Mouse (Mus musculus) induced T-regulatory cell, adult 2 months (primary cell): Measurements from ENCODE around the gene Zfp981.
"Not testable (repeated sequence)": the region's sequence is repeated elsewhere in the genome, so short reads cannot be mapped to it uniquely, and the experiment has no call there.

Experiments
- DNase-seq: peaks from one replicate; pipeline ENCODE4 v3.0.0-alpha.2; 2012; ENCODE audit warnings: low read depth

Gene Zfp981

DNA sequence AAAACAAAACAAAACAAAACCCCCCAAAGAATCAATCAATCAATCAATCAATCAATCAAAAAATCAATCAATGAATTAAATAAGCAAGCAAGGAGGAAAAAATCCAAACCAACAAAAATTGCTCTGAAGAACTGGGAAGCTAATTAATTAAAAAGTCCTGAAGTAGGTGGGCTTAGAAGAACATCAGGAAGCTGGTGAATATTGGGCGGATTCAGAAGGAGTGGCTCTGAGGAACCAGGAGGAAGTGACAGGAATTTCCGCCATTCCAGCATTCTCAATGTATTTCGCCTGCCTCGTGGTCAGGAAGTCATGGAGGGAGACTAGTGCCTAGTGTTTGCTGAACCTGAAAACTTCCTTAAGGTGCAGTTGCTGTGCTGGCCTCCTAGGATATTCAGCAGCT, at the start of gene Zfp981:
Zfp981 (plus strand) TSS at position 301 of the 400 bp plus-strand sequence.
- not testable (repeated sequence) for DNase-seq

- not testable (repeated sequence) for DNase-seq
Measured at GRCm38 (mm10) chr4:146452576-146452975, 49.3 kb upstream of the Zfp981 start.

- DNase-seq = not testable (repeated sequence)
Measured at GRCm38 (mm10) chr4:146454170-146454569, 47.7 kb upstream of the Zfp981 start.

DNA sequence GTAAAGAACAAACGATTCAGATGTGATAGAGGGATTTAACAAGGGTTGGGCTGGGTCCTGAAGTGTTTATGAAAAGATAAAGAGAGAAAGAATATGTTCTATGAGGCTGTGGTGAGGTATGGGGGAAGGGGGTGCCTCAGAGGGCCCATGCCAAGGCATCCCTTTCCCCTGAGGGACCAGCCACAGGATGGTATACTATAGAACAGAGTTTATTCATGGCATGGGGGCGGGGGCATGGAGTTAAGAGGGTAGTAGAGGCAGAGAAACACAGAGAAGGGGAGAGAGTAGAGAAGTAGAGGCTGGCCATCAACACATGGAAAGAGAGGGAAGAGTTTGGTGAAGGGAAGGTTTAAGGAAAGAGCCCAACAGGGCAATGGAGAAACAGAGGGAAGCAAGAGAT, 46.9 kb upstream of the Zfp981 start:
- no peak for DNase-seq

DNA sequence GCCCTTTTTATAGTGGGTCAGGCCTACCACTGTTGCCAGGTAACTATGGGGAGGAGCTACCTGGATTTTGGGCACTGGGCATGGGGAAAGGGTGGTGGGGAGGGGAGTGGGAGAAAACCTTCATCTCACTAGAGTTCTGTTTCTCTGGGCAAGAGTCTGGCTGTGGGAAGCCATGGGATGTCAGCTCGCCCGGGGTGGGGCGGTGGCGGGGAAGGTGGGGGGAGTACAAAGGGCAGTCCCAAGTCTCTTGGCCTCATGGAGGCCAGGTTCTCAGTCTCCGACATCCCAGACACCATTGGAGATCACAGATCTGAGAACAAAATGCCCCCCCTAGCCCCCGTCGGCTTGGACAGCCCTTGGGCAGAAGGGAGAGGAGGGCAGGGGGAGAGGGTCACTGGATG, 46.5 kb upstream of the Zfp981 start:
- no peak for DNase-seq

- DNase-seq = peak; percentile 7
Measured at GRCm38 (mm10) chr4:146456061-146456726, 45.6 kb upstream of the Zfp981 start.

GRCm38 (mm10) chr4:146457126-146457525, 44.7 kb upstream of the Zfp981 start:
- DNase-seq = peak; percentile 2

- DNase-seq = no peak
Measured at GRCm38 (mm10) chr4:146457720-146458119, 44.1 kb upstream of the Zfp981 start.

DNA sequence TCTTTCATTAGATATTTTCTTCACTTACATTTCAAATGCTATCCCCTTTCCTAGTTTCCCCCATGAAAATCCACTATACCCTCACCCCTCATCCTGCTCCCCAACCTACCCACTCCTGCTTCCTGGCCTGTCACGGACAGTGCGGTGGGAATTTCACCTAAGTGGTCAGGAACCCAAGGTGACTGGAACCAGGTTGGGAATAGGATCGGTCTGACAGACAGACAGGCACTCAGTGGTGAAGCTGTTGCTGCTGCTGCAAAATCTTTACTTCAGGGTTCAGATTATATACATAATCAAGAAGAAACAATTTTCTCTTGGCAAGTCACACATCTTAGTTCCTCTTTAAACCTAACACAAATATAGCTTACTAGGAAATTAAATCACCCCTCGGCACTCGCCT, 42.0 kb upstream of the Zfp981 start:
- not testable (repeated sequence) for DNase-seq

DNA sequence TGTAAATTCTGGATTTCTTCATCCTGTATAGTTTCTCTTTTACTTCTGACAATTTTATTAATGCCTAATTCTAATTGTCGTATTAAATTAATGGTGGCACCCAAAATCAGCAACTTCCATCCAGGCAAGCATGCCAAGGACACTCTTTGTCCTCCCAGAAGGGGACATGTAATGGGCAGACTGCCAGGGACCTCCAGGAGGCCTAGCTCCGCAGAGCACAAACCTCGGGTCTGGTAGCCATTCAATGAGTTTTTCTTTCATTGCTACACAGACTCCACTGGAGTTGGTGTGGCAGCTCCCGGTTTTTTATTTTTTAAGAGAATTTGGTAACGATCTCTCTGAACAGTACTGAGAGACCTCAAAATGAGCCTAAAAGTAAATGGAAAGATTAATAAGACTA, 41.1 kb upstream of the Zfp981 start:
- DNase-seq = not testable (repeated sequence)

DNA sequence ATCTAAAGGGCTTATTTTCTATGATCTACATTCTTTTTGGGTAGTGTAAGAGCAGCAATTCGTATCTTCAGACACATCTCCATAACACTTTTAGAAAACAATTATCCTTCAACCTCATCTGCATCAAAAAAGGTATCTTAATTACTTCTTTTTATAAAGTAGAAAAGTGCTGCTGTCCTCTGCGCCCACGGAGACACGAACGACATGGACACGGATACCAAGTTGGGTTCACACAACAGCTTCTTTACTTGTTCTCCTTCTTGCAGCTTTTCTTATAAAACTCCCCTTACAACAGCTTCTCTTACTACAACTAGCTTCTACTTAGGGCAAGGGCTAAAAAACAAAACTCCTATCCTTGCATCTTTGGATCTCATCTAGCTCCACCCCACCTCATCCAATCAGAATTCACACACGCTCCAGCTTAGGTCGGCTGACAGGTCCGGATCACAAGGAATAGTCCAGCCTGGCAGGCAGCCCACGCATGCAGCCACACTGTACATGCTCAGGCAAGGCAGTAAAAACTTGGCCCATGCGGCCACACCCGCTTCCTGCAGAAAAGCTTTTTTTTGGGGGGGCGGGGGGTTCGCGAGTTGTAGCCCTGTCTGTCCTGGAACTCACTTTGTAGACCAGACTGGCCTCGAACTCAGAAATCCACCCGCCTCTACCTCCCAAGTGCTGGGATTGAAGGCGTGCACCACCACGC, 38.0 kb upstream of the Zfp981 start:
- DNase-seq = not testable (repeated sequence)

DNA sequence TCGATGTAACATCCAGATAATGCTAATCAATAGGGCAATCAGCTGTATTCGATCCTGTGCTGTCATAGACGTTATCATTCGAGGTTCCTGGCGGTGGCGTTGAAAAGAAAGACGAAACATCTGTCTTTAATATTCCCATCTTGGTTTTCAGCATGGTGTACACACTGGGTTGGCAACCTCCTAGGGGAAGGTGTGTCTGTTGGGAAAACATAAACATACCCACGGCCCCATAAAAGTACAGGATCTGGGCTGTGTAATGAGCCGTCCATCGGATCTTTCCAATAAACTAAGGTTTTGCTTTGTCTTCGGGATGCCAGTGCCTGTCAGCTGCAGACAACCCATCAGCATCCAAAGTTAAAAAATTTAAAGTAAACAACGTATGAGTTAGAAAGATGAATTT, 31.8 kb upstream of the Zfp981 start:
- DNase-seq = not testable (repeated sequence)

DNA sequence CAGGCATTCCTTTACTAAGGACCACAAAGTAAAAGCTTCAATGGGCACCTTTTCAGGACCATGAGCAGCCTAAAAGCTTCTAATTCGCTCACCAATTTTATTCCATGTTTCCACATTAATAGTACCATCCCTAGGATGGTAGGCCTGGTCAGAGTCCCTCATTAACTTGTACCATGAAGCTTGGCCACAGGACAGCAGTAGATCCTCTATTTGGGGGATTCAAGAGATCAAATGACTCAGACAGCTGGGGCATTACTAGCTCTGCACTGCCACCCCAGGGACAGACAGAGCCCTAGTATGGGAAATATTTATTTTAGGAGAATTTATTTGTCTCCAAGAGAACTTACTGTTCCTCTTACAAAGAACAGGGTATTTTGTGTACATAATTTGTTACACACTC, 27.6 kb upstream of the Zfp981 start:
- not testable (repeated sequence) for DNase-seq

DNA sequence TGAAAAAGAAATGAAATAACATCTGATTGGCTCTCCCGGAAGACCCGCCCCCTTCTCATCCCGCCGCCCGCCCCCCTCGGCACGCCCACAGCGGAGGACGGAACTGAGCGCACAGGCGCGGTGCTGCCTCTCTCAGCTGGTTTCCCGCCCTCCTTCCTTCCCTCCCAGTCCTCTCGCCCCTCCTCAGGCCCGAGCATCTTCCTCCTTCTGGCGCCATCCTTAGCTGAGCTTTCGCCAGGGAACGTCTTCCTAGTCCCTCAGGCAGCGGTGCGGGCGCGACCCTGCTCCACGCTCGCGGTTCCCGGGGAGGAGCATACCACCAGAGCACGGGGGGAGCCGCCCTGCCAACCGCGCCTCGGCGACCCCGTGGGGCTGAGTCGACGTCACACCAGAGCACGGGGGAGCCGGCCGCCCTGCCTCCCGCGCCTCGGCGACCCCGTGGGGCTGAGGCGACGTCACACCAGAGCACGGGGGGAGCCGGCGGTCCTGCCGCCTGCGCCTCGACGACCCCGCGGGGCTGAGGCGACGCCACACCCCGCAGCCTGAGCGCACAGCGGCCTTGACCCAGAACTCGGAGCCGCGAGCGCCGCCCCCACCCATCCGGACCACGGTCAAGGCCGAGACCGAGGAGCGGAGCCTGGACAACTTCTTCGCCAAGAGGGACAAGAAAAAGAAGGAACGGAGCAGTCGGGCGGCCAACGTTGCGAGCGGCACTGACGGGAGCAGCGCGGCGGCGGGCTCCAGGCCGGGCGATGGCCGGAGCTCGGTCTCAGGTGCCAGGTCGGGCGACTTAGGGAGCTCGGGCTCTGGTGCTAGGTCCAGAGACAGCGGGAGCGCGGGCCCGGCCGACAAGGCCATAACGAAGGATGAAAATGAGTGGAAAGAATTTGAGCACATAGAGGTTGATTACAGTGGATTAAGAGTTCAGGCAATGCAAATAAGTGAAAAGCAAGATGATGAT, 26.8 kb upstream of the Zfp981 start:
- not testable (repeated sequence) for DNase-seq

DNA sequence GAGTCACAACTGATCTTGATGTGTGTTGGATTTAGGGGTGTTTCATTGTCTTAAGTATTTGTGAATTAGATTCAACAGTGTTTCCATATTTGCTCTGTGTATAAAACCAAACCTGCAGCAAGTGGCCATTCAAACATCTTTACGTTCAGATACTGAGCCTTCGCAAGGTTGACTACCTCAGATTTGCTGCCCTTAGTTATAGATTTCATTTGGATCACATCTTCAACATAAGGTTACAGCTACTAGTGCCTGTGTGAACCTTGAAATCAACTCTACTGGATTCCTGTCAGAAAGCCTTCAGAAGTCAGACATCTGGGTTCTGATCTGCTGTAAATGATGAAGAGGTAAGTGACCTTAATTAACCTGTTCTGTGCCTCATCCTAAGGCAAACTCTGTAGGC, 25.6 kb upstream of the Zfp981 start:
- DNase-seq = not testable (repeated sequence)

DNA sequence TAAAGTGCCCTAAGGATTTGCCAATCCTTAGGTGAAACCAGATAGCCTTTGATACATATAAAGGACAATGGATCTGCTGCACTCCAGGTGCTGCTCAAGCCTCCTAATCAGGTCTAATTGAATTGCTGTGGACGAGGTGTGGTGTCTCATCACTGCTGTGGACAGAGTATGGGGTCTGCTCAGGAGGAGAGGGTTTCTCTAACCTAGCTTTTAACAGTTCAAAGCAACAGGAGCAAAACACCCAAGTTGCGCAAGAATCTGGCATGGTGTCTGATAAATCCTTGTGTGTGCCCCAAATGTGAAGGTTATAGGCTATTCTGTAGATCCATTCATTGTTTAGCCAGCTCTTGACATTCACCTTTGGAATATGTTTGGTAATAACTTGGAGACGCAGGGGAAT, 24.9 kb upstream of the Zfp981 start:
- not testable (repeated sequence) for DNase-seq

- DNase-seq = not testable (repeated sequence)
Measured at GRCm38 (mm10) chr4:146480376-146481096, 21.3 kb upstream of the Zfp981 start.

DNA sequence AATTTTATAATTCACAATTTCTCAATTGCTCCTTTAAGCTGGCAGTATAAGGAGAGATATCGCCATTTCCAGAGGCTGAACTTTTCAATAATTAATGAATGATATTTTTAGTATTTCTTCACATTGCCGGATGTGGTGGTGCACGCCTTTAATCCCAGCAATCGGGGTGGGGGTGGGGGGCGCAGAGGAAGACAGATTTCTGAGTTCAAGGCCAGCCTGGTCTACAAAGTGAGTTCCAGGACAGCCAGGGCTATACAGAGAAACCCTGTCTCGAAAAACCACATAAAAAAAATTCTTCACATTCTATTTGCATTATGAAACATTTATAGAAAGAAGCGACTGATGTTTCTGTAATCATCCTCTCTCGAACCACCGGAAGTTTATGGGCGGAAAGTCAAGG, 19.3 kb upstream of the Zfp981 start:
- DNase-seq = not testable (repeated sequence)

GRCm38 (mm10) chr4:146483571-146484280, 18.1 kb upstream of the Zfp981 start:
- DNase-seq = not testable (repeated sequence)

- not testable (repeated sequence) for DNase-seq
Measured at GRCm38 (mm10) chr4:146484676-146485075, 17.2 kb upstream of the Zfp981 start.
